Mouse (Mus musculus): ENCODE data around the gene Spsb3.

GRCm38 (mm10) chr17:24839842-24840241 is 46.6 kb upstream of the Spsb3 start, which contains the start of gene Hagh:
- no peak for TF ChIP-seq CTCF (IDR thresholded peaks at IDR 0.05; ENCODE audit: extremely low read depth, insufficient read depth, insufficient read length, insufficient replicate concordance)
- no peak for TF ChIP-seq POLR2A (IDR thresholded peaks at IDR 0.05; ENCODE audit: low read depth, low read length)
